ENCODE assay signal across 19 mouse cellular contexts in genomic region chr10:83927554-83927953, GRCm38 (mm10).
DNase-seq lines count a peak whose midpoint lies in the region; ATAC-seq and TF ChIP-seq lines count a peak whose summit lies in the region.
"Had no signal": no experiment of that assay in that cellular context is flagged by ENCODE, and none has a peak within 500 bp of the region (broad histone marks: within the 10 kb centered on the region; RNA-seq: fewer than 3 reads in every experiment).

No protein-coding gene starts in this region.

- no peaks in the 10 kb centered on the region for H3K27me3 ChIP-seq in forebrain, embryonic 13.5 days
- no peaks in the 10 kb centered on the region for H3K27me3 ChIP-seq in forebrain, embryonic 12.5 days
- H3K27me3 ChIP-seq in lung, embryonic 15.5 days, result no peaks in the 10 kb centered on the region
- H3K27me3 ChIP-seq in limb, embryonic 13.5 days, result no peaks in the 10 kb centered on the region
- H3K27me3 ChIP-seq: liver, embryonic 13.5 days had no signal

- no peaks in the 10 kb centered on the region for H3K9me3 ChIP-seq in forebrain, embryonic 13.5 days (replicated peaks)
- H3K9me3 ChIP-seq in forebrain, embryonic 12.5 days, result no peaks in the 10 kb centered on the region
- no peaks in the 10 kb centered on the region for H3K9me3 ChIP-seq in lung, embryonic 15.5 days
- H3K9me3 ChIP-seq in limb, embryonic 13.5 days, result no peaks in the 10 kb centered on the region
- H3K9me3 ChIP-seq: liver, embryonic 13.5 days had no signal

- H3K9ac ChIP-seq in forebrain, embryonic 13.5 days, result no peak overlapping the region
- H3K9ac ChIP-seq in forebrain, embryonic 12.5 days, result no peak overlapping the region
- no peak overlapping the region for H3K9ac ChIP-seq in lung, embryonic 15.5 days
- no peak overlapping the region for H3K9ac ChIP-seq in limb, embryonic 13.5 days
- H3K9ac ChIP-seq: liver, embryonic 13.5 days had no signal

- peak overlapping the region; percentile 31; the same call in 1 of the 2 replicates for H3K27ac ChIP-seq in forebrain, embryonic 13.5 days
- no peak overlapping the region for H3K27ac ChIP-seq in forebrain, embryonic 12.5 days
- peak overlapping the region; percentile 70 for H3K27ac ChIP-seq in lung, embryonic 15.5 days
- peak overlapping the region; percentile 25; the same call in 1 of the 2 replicates for H3K27ac ChIP-seq in embryonic fibroblast, embryonic 13.5 days (ENCODE audit: insufficient read depth, low read length)
- peak overlapping the region; percentile 62 for H3K27ac ChIP-seq in limb, embryonic 13.5 days
- H3K27ac ChIP-seq: gastrocnemius, adult 2 months; kidney, postnatal 0 days; liver, embryonic 13.5 days had no signal

- 60% methylated on average over 2 of the region's 2 CpGs for WGBS in forebrain, embryonic 13.5 days
- WGBS in forebrain, embryonic 12.5 days, result 81% methylated on average over 2 of the region's 2 CpGs
- WGBS in lung, embryonic 15.5 days, result 48% methylated on average over 2 of the region's 2 CpGs
- 94% methylated on average over 2 of the region's 2 CpGs for WGBS in lung, adult 2 months
- 38% methylated on average over 2 of the region's 2 CpGs for WGBS in limb, embryonic 13.5 days

- H3K4me1 ChIP-seq in forebrain, embryonic 13.5 days, result peaks cover 11% of the 10 kb centered on the region
- H3K4me1 ChIP-seq in forebrain, embryonic 12.5 days, result no peaks in the 10 kb centered on the region
- H3K4me1 ChIP-seq in lung, embryonic 15.5 days, result peaks cover 26% of the 10 kb centered on the region
- peaks cover 12% of the 10 kb centered on the region for H3K4me1 ChIP-seq in lung, adult 2 months (ENCODE audit: control insufficient read depth, insufficient read depth, low read length)
- H3K4me1 ChIP-seq in embryonic fibroblast, embryonic 13.5 days (ENCODE audit: control insufficient read depth, insufficient read depth, low read length), result no peaks in the 10 kb centered on the region
- H3K4me1 ChIP-seq in limb, embryonic 13.5 days, result peaks cover 12% of the 10 kb centered on the region
- H3K4me1 ChIP-seq: liver, embryonic 13.5 days had no signal

- no peaks in the 10 kb centered on the region for H3K36me3 ChIP-seq in forebrain, embryonic 13.5 days (ENCODE audit: poor library complexity, severe bottlenecking)
- H3K36me3 ChIP-seq in forebrain, embryonic 12.5 days (replicated peaks), result no peaks in the 10 kb centered on the region
- no peaks in the 10 kb centered on the region for H3K36me3 ChIP-seq in lung, embryonic 15.5 days
- H3K36me3 ChIP-seq in limb, embryonic 13.5 days, result no peaks in the 10 kb centered on the region
- H3K36me3 ChIP-seq: liver, embryonic 13.5 days had no signal

- no peak overlapping the region for H3K4me3 ChIP-seq in forebrain, embryonic 13.5 days
- H3K4me3 ChIP-seq in forebrain, embryonic 12.5 days (replicated peaks), result no peak overlapping the region
- no peak overlapping the region for H3K4me3 ChIP-seq in lung, embryonic 15.5 days
- no peak overlapping the region for H3K4me3 ChIP-seq in lung, adult 2 months (replicated peaks; ENCODE audit: extremely low read depth, low read depth, low read length)
- no peak overlapping the region for H3K4me3 ChIP-seq in embryonic fibroblast, embryonic 13.5 days (ENCODE audit: insufficient read depth, low read length)
- H3K4me3 ChIP-seq in limb, embryonic 13.5 days, result no peak overlapping the region
- H3K4me3 ChIP-seq: gastrocnemius, adult 2 months; liver, embryonic 13.5 days; myocyte had no signal

- no peak overlapping the region for H3K4me2 ChIP-seq in forebrain, embryonic 13.5 days
- no peak overlapping the region for H3K4me2 ChIP-seq in forebrain, embryonic 12.5 days
- no peak overlapping the region for H3K4me2 ChIP-seq in lung, embryonic 15.5 days
- H3K4me2 ChIP-seq in limb, embryonic 13.5 days (replicated peaks), result no peak overlapping the region
- H3K4me2 ChIP-seq: liver, embryonic 13.5 days had no signal

- TF ChIP-seq CTCF in lung, adult 2 months (IDR thresholded peaks at IDR 0.05; ENCODE audit: insufficient read depth, low read length), result no peak
- no peak for TF ChIP-seq CTCF in embryonic fibroblast, embryonic 13.5 days (IDR thresholded peaks at IDR 0.05; ENCODE audit: borderline replicate concordance, insufficient read depth, low read length)

- ATAC-seq in forebrain, embryonic 13.5 days, result peak; percentile 79
- no peak for ATAC-seq in forebrain, embryonic 12.5 days (ENCODE audit: low FRiP score)
- peak; percentile 72 for ATAC-seq in lung, embryonic 15.5 days (ENCODE audit: borderline replicate concordance, extremely low read depth, low FRiP score, low TSS enrichment)
- peak; percentile 84 for ATAC-seq in limb, embryonic 13.5 days (ENCODE audit: low FRiP score, low read depth)
- ATAC-seq: CD4-positive, CD25-positive, alpha-beta regulatory T cell, adult 4 months; intestine, postnatal 0 days had no signal

- TF ChIP-seq POLR2A in lung, adult 2 months (IDR thresholded peaks at IDR 0.05; ENCODE audit: borderline replicate concordance, extremely low read depth, low read depth, low read length), result no peak
- TF ChIP-seq POLR2A in embryonic fibroblast, embryonic 13.5 days (IDR thresholded peaks at IDR 0.05; ENCODE audit: low read depth, low read length), result no peak

- no peak for DNase-seq in lung, adult 2 months
- no peak for DNase-seq in gastrocnemius, adult 18-20 months (ENCODE audit: low spot score)
- no peak for DNase-seq in adrenal gland, postnatal 14 days
- DNase-seq: adrenal gland, postnatal 25 days; cerebellum, adult 9-10 months; gastrocnemius, adult 2 months; liver, embryonic 13.5 days; retina, postnatal 1 day; right cerebral cortex, postnatal 25 days; spleen, adult 18-20 months had no signal
